Mouse (Mus musculus) small intestine, adult 2 months (tissue): ENCODE measurements around the gene AC124108.1.

ENCODE experiments used
- CTCF ChIP-seq: fragments of 200-500 bp; IDR thresholded peaks from 2 replicates; pipeline ENCODE4 v1.5.1; 2012; ENCODE audit warnings: low read depth, mild to moderate bottlenecking, control low read depth, inconsistent platforms, low read length, moderate library complexity, mixed read lengths; ENCODE audit not compliant: insufficient replicate concordance, insufficient read length; ENCODE audit errors: extremely low read depth
- POLR2A ChIP-seq: fragments of 200-500 bp; IDR thresholded peaks from 2 replicates; pipeline ENCODE4 v1.6.1; 2012; ENCODE audit warnings: low read depth, mild to moderate bottlenecking, control low read depth, inconsistent platforms, low read length, moderate library complexity

GRCm38 (mm10) chr1:132155737-132156136, 35.5 kb upstream of the AC124108.1 start:
- TF ChIP-seq POLR2A (no peak), CTCF (peak; percentile 94)
